Mouse (Mus musculus) kidney, postnatal 36 days (tissue): ENCODE results near the gene Amz1.

Source experiments
- DNase-seq, 2 experiments: peaks; one replicate each; pipeline ENCODE4 v3.0.0; 2021 to 2022; ENCODE audit warnings: mixed read lengths in 2 of 2

Gene Amz1

GRCm38 (mm10) chr5:140723822-140724221 is at the start of gene Amz1:
Gene Amz1 (plus strand): TSS chr5:140724127.
- no peak for DNase-seq

- DNase-seq, result no peak
These were observed 48.8 kb upstream of the Amz1 start for GRCm38 (mm10) chr5:140675079-140675478.

- DNase-seq, result no peak
These were observed 48.3 kb upstream of the Amz1 start for GRCm38 (mm10) chr5:140675640-140676039.

DNA sequence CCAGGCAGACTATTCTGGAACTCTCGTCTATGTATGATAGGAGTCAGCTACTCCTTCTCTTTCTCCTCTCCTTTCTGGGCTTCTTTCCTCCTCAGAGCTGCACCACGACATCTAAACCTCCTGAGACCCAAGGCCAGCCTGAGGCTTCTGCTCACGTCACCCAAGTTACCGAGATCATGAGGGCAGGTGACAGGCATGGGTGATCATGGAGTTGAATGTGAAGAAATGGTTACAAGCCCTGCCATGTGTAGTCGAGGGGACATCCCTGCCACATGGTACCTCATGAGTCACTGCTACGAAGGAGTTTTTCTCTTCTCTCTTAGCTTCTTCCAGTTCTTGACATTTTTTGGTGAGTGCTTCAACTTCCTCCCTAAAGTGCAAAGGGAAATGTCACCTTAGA is 46.8 kb upstream of the Amz1 start:
- DNase-seq, result no peak

DNA sequence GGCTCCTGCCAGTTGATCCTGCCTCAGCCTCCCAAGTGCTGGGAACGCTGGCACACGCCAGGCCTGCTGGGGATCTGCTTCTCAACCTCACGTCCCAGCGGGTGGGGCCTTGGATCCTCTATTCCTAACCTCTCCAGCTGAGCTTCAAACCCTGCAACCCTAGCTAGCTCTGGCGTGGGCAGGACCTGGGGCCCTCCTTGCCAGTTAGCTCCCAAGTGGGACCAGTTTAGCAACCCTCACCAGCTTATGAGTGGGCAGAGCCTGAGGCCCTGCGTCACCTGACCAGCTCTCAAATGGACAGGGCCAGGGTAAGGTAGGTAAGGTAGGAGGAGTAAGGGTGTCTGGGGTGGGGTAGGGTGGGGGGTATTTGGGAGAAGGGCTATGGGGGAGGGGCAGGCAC is 43.9 kb upstream of the Amz1 start:
- no peak for DNase-seq

GRCm38 (mm10) chr5:140680950-140681349 is 43.0 kb upstream of the Amz1 start:
- DNase-seq, result no peak

DNA sequence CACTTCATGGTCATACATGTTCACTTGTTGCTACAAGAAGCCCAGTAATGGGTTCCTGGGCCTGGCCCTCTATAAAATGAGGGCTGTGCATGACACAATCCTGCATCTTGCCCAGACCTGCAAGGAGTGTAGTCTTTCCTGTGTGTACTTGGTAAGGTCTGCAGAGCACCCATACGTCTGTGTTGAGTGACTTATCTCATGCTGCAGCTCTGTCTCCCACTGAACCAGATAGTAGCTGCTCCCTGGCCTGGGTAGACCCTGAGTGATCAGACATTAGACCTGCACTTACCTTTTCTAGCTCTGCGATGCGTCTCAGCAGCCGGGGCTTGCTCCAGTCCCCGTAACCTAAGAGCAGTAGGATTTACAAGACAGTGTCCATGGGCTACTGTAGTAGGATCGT is 41.8 kb upstream of the Amz1 start:
- no peak for DNase-seq

GRCm38 (mm10) chr5:140684343-140685148 is 39.4 kb upstream of the Amz1 start:
- DNase-seq, result peak in 1 of 2 experiments; percentile 67

GRCm38 (mm10) chr5:140688434-140688833 is 35.5 kb upstream of the Amz1 start:
- no peak for DNase-seq

DNA sequence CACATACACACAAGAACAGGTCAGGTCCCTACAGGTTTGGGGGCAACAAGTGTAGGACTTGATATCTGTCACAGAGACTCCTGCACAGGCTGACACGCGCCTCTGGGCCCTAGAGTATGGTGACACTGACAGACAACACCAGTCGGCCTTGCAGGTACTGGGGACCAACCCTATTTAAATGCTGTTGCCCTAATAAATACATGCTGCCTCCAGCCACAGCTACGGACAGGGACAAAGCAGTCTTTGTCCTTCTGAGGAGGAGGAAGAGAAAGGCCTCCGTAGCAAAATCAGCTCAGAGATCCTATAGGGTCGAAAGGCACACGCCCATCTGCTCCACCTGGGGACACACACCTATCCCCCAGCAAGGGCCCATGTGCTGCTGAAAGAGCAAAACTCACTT is 27.9 kb upstream of the Amz1 start:
- no peak for DNase-seq

GRCm38 (mm10) chr5:140699776-140700175 is 24.2 kb upstream of the Amz1 start:
- peak; percentile 65 to 77 for DNase-seq

DNA sequence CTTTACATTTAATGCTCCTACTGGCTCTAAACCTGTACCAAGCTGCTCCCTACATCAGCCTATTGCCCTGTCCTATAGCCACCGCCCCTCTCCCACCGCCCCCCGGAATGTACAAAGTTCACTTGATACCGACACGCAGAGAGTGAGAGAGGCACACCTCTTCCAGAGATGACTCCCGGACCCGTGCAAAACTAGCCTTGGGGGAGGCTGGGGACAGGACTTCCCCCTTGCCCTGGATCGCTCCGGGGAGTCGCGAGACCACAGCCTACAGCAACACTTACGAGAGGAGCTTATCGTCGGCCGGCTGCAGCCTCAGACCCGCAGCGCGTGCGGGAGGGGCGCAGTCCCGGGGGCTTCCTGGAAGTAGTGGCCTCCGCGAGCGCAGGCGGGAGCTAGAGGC is 22.3 kb upstream of the Amz1 start:
- DNase-seq, result peak in 1 of 2 experiments; percentile 29

- peak; percentile 97 to 99 for DNase-seq
These were observed 21.8 kb upstream of the Amz1 start, which contains the start of gene Iqce for GRCm38 (mm10) chr5:140702103-140702513. Gene Iqce (minus strand): TSS chr5:140702378.

DNA sequence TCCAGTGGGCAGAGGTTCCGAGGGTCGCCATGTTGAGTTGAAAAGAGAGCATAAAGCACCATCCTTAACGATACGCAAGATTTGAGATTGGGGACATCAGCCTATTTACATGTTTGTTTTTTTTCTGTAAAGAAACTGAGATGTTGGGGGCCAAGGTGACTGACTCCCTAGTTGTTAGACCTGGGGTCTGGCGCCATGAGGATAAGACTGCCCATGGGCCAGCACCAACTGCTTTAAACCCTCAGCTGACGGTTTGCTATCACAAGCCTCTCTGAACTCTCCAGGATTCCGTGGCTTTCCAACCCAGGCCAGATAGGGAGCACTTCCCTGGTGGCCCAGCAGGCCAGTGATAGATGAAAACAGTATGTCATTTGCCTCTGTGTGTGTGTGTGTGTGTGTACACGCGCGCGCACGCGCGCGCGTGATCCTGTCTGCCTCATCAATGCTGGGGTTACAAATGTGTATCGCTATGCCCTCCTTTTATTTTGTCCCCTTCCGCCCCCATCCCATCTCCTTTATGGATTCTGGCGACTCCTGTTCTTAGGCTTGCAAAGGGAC is 21.2 kb upstream of the Amz1 start:
- peak in 1 of 2 experiments; percentile 5 for DNase-seq

GRCm38 (mm10) chr5:140703480-140704377 is 20.2 kb upstream of the Amz1 start:
- DNase-seq, result peak in 1 of 2 experiments; percentile 8

- DNase-seq, result peak; percentile 100
These were observed 19.3 kb upstream of the Amz1 start, which contains the start of gene Brat1 for GRCm38 (mm10) chr5:140704378-140705251. Gene Brat1 (plus strand): TSS chr5:140705011.

- peak; percentile 6 to 14 for DNase-seq
These were observed 18.3 kb upstream of the Amz1 start for GRCm38 (mm10) chr5:140705501-140706171.

GRCm38 (mm10) chr5:140710315-140710714 is 13.6 kb upstream of the Amz1 start:
- DNase-seq, result no peak

- no peak for DNase-seq
These were observed 12.9 kb upstream of the Amz1 start for GRCm38 (mm10) chr5:140711040-140711439.

DNA sequence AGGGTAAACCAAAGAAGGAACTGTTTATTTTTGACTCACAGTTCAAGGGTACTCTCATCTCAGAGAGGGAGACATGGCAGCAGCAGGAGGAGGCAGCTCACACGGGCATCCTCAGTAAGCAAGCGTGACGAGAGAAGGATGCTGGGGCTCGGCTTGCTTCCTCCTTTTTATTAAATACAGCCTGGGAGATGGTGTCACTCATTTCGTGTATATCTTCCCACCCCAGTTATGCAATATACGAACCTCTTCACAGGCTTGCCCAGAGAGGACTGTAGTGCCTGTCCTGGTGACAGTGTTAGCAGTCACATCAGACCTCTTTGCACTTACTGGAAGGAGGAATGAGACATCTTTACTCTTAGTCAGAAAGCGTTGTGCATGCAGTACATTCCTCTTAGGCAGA is 3.2 kb upstream of the Amz1 start:
- no peak for DNase-seq

DNA sequence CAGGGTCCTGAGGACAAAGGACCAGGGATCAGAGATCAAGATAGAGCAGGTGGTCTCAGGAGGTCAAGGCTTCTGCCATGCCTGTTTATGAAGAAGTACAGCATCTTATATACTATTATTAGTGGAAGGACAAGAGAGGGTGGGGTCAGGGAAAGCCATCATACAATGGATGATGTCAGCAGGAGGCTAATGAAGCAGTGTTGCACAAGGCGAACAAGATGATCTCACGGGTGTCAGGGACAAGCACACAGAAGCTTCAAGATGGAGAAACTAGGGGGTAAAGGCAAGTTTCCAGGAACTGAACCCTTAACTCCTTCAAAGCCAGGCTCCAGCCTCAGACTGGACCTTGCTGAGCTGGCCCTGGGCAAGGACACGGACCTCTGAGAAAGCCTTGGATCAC is 1.8 kb upstream of the Amz1 start:
- DNase-seq, result no peak
